Mouse (Mus musculus): Measurements from ENCODE around the gene Ift88.

DNA sequence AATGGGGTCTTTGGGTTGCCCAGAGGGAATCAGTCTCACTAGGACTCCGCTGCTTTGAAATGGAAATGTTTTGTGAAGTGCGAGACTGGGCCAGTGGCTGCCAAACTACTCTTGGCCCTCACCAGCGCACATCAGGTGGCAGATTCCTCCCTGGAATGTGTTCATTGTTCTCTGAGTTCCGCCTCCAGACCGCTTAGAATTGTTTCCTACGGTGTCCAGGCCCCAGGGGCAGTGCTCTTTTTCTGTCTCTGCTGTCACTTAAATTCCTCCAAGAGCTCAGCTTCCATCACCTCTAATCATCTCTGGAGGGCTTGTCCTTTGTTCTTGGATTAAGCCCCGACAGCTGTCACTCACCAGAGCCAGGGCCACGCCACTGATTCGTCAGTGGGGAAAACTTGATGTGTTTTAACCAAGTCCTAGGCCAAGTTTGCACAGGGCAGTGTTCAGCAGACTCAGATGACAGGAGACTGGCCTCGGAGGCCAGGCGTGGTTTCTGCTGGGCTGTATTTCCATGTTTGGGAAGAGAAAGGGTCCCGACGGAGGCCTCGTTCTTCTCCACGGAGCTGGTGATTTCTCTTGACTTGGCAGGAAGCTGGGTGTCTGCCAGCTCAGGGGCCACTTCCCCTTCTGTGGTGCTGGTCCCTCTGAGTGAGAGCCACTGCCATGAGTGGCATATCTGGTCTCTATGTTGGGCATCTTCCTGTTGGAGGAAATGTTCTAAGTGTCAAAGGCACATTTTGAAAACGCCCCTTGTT is 113.6 kb downstream of the Ift88 start:
- TF ChIP-seq GATA1 (IDR thresholded peaks at IDR 0.05; ENCODE audit: low read length) (no peak), TAL1 (IDR thresholded peaks at IDR 0.05; ENCODE audit: low read length) (no peak)

Data from erythroblast, embryonic 14.5 days (primary cell).